Mouse (Mus musculus) liver, adult 2 months (tissue): ENCODE data around the gene Hoxb7.

Source experiments
- CTCF ChIP-seq: fragments of 200-500 bp; IDR thresholded peaks from 2 replicates; pipeline ENCODE4 v1.5.1; 2011; ENCODE audit warnings: low read depth, low read length, control low read depth
- POLR2A ChIP-seq: fragments of 200-500 bp; IDR thresholded peaks from 2 replicates; pipeline ENCODE4 v1.6.1; 2011; ENCODE audit warnings: low read length, control low read depth; ENCODE audit not compliant: insufficient read depth; ENCODE audit errors: extremely low read depth

GRCm38 (mm10) chr11:96311097-96311496 is 24.7 kb downstream of the Hoxb7 start:
- no peak for TF ChIP-seq POLR2A
- no peak for TF ChIP-seq CTCF
